Mouse (Mus musculus) CD4-positive, CD25-positive, alpha-beta regulatory T cell, adult 9 weeks (primary cell): ENCODE results near the gene Gm21858. TPM values are rescaled to one million over a fixed set of nuclear protein-coding genes. Genes with fewer than 3 reads are reported as not detected.

Source experiments
- polyA plus RNA-seq: library from polyadenylated mRNA; unstranded; fragments of 100-300 nt; shearing (Covaris generic); gene quantifications from one replicate; pipeline ENCODE4 v1.2.1, GENCODE M21; 2017

The Gm21858 gene
- not detected for polyA plus RNA-seq

GRCm38 (mm10) chrY:55731456-55731855 lies at the start of gene Gm21858:
Gene Gm21858 (plus strand): TSS chrY:55731756.

